Mouse (Mus musculus): ENCODE measurements at regions not wholly inside any gene's neighbourhood (a gene's known extent, or its start where the extent isn't known, plus 50 kb on each side); places are given as distances from the start of the nearest gene placed in this dataset.
A peak's percentile ranks its signal among the peaks of the same experiment; 100 is the strongest.

DNA sequence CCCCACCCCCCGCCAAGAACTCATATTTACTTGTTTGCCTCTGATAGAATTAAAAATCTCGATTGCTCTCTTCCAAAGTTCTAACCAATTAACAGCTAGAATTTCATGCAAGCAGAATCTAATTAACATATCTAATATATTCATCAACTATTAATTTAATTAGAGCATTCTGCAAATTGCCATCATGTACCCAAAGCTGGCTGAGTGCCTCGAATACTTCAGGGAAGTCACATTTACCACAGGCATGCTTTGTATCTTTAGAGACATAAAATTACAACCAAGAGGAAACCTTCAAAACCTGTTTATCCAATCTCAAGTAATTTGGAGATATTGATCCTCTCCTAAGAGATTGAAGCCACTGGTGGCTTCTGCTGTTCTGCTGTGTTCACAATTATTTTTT is 401.6 kb upstream of the Nmur2 start:
- no peak for DNase-seq (ENCODE audit: low spot score in 2 of 2)

DNA sequence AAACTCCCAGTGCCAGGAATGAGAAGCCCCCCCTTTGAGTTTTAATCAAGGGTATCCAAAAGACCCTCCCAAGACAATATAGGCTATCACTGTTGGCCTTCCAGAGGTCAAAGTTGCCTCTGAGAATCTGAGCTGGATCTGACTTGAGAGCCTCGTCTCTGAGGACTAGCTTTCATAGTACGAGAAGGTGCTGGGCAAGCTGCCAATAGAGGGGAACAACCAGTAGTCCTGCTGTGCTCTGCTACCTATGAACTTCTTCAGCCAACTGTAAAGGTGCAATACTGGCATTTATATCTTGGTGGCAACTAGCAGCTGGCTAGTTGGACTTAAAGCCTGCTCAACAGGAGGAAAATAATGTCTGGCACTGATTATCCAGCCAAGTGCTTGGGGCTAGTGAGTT is 400.3 kb upstream of the Nmur2 start:
- no peak for DNase-seq (ENCODE audit: low spot score in 2 of 2)

DNA sequence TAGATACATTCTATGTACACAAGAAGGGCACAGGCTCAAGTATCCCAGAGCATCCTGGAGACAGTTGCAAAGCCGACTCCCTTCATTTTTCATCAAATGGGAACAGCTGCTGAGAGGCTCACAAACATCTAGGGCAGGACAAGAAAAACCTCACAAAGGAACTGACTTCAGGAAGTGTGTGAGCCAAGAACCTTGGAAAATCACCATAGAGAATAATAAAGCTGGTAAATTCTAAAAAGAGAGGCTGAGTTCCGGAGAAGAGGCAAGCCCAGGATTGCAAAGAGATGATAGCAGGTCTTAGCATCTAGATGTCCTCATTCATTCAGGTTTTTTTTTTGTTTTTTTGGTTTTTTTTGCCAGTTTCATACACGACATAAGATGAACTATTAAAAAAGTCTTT is 390.3 kb upstream of the Nmur2 start:
- DNase-seq (ENCODE audit: low spot score in 2 of 2): no peak

GRCm38 (mm10) chr11:56384761-56385160 is 344.0 kb upstream of the Nmur2 start:
- DNase-seq (ENCODE audit: low spot score in 2 of 2): no peak

DNA sequence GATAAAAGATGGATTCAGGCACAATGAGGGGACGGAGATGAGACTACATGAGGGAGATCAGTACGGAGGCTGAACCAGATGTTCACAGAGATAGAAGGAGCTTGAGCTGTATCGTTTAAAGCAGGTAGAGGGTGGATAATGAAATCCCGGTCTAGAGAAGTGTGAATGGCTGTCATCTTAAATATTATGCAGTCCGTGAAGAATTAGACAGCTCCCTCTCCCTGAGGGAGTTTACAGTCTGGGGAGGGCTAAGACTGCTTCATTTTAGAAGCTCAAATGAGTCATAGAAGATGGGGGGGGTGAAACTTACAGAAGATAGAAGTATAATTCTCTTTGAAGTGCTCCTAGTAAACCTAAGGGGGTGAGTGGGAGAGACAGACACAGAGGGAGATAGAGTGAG is 336.7 kb upstream of the Nmur2 start:
- DNase-seq (ENCODE audit: low spot score in 2 of 2): no peak

- peak; percentile 24 to 29 for DNase-seq (ENCODE audit: low spot score in 2 of 2)
These were observed 333.5 kb upstream of the Nmur2 start for GRCm38 (mm10) chr11:56374329-56374728.

- DNase-seq (ENCODE audit: low spot score in 2 of 2): peak in 1 of 2 experiments; percentile 13
These were observed 332.8 kb upstream of the Nmur2 start for GRCm38 (mm10) chr11:56373624-56374023.

GRCm38 (mm10) chr11:56357690-56358089 is 316.9 kb upstream of the Nmur2 start:
- no peak for DNase-seq (ENCODE audit: low spot score in 2 of 2)

- DNase-seq (ENCODE audit: low spot score in 2 of 2): no peak
These were observed 311.1 kb upstream of the Nmur2 start for GRCm38 (mm10) chr11:56351798-56352366.

GRCm38 (mm10) chr11:56351231-56351630 is 310.4 kb upstream of the Nmur2 start:
- no peak for DNase-seq (ENCODE audit: low spot score in 2 of 2)

DNA sequence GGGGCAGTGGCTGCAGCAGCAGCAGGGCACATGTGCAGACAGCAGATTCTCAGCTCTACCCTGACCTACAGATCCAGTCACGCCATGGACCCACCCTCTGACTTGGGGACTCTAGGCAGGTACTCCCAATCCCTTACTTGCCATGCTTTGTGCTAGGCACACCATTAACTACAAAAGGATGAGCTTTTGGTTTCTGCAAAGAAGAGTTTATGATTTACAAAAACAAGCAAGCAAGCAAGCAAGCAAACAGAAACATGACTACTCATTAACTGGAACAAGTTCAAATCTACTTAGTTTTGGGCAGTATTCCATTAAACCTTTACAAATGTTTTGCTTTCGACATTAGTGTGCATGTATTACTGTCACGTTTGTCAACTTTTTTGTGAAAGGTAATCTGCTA is 309.0 kb upstream of the Nmur2 start:
- no peak for DNase-seq (ENCODE audit: low spot score in 2 of 2)

GRCm38 (mm10) chr11:56348408-56348807 is 307.6 kb upstream of the Nmur2 start:
- no peak for DNase-seq (ENCODE audit: low spot score in 2 of 2)

DNA sequence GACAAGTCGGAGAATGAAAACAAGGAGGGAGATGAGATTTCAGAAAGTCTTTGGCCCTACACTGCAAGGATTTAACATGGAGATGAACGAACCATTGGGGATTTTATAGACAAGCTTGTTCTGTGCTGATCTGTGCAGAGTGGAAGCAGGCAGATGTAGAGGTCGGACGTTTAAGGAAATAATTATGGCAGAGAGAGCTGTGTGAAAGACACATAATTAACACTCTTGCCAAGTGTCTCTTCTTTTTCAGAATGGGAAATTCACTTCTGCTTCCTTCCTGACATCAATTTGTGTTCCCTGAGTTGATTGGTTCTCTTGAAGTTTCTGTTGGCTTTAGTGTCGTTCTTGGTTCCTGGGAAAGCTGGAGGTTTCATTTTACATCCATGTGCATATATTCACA is 302.3 kb upstream of the Nmur2 start:
- no peak for DNase-seq (ENCODE audit: low spot score in 2 of 2)

- DNase-seq (ENCODE audit: low spot score in 2 of 2): no peak
These were observed 300.9 kb upstream of the Nmur2 start for GRCm38 (mm10) chr11:56341731-56342130.

DNA sequence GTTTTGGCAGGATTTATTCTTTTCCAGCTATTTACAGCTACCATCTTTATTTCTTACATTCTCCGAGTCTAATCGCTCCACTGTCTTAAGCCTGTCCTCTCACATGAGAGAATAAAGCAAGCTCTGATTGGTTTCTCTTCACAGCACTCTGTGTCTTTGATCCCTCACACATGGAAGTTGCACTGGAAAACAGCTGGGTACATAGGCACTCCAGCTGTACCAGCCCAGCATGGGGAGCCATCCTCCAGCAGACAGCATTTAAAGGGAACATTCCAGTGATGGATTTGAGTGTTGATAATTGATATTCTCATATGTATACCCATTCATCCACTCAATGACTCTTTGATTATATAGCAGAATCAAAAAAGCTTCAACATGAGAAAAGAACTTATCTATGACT is 300.2 kb upstream of the Nmur2 start:
- DNase-seq (ENCODE audit: low spot score in 2 of 2): no peak

DNA sequence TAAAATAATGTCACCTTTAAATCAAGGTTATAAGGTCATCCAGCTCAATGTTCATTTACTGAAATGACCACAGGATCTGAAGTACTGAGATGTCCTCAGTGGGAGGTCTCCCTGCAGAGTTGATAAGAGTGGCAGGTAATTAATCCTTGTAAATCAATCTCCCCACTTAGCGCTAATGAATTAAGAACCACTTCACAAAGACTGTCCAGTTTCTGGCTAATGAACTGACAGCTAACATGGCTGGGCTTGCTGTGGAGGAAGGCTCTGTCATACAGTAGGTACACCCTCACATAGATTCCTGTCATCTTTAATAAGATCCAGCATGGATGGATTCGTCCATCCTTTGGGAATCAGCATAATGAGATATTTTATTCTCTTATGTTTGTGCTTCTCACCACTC is 297.7 kb upstream of the Nmur2 start:
- DNase-seq (ENCODE audit: low spot score in 2 of 2): no peak

DNA sequence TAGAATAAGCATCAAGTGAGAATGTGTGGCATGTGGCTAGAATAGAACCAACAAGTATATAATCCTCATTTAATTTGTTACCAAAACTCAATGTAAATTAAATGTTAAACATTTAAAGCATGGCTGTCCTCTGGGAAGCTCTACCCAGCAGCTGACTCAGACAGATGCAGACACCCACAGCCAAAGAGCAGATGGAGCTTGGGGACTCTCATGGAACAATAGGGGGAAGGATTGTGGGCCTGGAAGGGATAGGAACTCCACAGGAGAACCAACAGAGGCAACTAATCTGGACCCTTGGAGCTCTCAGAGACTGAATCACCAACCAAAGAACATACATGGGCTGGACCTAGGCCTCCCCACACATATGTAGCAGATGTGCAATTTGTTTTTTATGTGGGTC is 295.1 kb upstream of the Nmur2 start:
- no peak for DNase-seq (ENCODE audit: low spot score in 2 of 2)

GRCm38 (mm10) chr11:56320293-56320692 is 279.5 kb upstream of the Nmur2 start:
- no peak for DNase-seq (ENCODE audit: low spot score in 2 of 2)

DNA sequence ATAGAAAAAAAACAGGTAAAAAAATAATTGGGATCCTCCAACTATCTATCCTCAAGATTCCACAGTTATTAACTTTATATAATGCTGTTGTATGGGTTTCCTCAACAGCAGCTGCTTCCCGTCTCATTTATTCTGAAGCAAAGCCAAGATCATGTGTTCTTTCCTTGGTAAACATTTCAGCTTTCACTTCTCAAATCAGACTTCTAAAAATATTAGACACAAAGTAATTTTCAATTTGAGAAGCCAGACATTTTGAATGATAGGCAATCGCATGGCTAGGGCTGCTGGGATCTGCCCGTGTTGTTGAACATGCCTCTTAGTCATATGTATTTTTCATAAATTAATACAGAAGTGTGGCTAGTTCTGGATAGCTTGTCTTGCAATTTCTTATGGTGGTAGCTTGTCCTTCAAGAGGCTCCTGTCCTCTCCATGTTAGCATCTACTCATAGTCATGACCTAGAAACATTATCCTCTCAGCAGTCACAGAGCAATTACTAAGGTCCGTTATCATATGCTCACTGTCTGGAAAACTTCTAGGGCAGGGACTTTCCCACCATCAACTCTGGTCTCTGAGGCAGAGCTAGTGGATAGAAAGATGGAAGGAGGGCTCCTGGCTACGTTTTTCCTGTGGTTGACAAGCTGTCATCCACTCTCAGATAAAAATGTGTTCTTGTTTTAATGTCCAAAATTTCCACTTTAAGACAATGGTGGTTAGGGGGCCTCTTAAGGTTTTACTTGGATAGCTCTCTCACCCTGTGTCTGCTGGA is 274.6 kb upstream of the Nmur2 start:
- DNase-seq (ENCODE audit: low spot score in 2 of 2): no peak

DNA sequence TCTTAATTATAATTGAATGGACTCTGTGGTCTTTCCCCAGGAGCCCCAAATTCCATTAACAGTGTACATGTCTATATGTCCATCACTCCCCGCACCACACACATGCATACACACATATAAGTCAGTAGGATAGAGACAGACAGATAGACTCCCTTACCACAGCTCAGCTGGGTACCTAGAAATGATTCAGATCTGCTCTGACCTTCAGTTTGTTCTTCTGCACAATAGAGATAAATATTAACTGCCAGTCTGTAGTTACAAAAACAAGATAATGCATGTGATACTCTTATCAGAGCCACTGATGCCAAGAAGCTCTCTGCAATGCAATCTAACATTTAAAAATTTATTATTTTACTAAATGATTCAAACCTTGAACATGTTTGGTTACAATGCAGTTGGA is 268.7 kb upstream of the Nmur2 start:
- DNase-seq (ENCODE audit: low spot score in 2 of 2): peak in 1 of 2 experiments; percentile 6

- DNase-seq (ENCODE audit: low spot score in 2 of 2): no peak
These were observed 267.7 kb upstream of the Nmur2 start for GRCm38 (mm10) chr11:56308383-56309105.

- no peak for DNase-seq (ENCODE audit: low spot score in 2 of 2)
These were observed 266.2 kb upstream of the Nmur2 start for GRCm38 (mm10) chr11:56307051-56307450.

Measured in adrenal gland, adult 18-20 months (tissue).